Mouse (Mus musculus): ENCODE measurements at regions not wholly inside any gene's neighbourhood (a gene's known extent, or its start where the extent isn't known, plus 50 kb on each side); places are given as distances from the start of the nearest gene placed in this dataset.

DNA sequence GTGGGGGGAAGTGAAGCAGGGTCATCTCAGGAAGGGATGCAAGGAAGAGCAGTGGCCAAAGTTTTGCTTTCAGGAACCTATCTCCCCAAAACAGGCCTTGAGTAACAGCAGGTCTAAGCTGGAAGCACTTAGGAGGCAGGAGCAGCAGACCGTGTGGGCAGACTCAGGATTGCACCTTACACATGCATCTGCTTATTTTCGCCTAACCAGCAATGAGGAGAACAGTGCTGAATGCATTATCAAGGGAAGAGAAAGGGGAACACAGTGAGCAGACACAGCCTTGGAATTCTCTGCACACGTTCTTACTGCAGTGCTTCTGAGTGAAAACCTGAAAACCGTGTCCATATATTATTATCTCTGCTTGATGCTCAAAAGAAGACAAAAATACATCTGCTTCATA lies 585.0 kb downstream of the Ets1 start:
- TF ChIP-seq GATA1 (IDR thresholded peaks at IDR 0.05; ENCODE audit: borderline replicate concordance, low read length) = no peak
- TF ChIP-seq CTCF (IDR thresholded peaks at IDR 0.05; ENCODE audit: low read depth, low read length) = no peak
- no peak for TF ChIP-seq POLR2AphosphoS5 (IDR thresholded peaks at IDR 0.05; ENCODE audit: insufficient replicate concordance, low read depth, low read length)
- TF ChIP-seq GATA2 (IDR thresholded peaks at IDR 0.05; ENCODE audit: borderline replicate concordance, low read depth, low read length) = no peak
- no peak for TF ChIP-seq TAL1 (conservative IDR thresholded peaks at IDR 0.05; ENCODE audit: low read depth, low read length)
